ENCODE assay signal across 8 mouse cellular contexts in the genomic region with DNA sequence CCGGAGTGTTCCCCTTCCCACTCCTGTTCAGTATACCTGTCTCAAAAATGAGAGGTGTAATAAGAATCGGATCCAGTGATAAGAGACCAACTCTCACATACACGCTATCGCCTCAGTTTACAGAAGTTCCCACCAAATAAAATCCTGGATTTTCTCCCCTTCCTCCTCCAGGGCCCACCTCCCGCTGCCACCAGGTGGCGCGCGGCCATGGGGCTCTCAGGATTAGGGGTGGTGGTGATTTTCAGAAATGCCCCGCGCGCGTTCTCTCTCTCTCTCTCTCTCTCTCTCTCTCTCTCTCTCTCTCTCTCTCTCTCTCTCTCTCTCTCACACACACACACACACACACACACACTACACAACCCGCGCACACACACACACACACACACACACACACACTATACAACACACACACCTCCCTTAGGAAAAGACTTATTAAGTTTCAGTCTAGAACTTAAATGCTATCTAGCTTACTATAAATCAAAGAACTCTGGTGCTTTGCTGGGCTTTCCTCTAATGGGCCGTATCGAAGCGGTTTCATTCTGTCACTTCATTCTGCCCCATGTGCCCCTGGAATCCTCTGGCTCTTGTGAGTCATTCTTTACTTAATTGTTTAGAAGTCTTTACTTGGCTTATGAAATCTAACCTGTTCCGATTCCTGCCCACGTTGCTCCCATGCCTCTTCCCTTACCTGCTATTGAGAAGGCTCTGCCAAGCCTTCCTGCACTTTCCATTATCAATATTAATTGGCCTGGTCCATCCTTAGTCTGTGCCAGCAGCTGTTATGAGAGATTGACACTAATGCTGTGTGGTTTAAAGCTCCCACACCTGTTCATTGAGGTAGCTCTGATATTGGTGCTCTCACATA. TPM values are rescaled to one million over a fixed set of nuclear protein-coding genes. Genes with fewer than 3 reads are reported as not detected.
DNase-seq lines count a peak whose midpoint lies in the region; ATAC-seq and TF ChIP-seq lines count a peak whose summit lies in the region.

Nr6a1 (minus strand) TSS at position 574 of the 865 bp plus-strand sequence.

- intact Hi-C loops in heart, postnatal 10 days (cut with DNase I), result loop anchor here (1.0 kb wide), 1 partner anchor 71 kb away; no protein-coding TSS in a partner anchor

- peak; percentile 62; the same call in 1 of the 2 replicates for TF ChIP-seq CTCF in G1E (IDR thresholded peaks at IDR 0.05; ENCODE audit: low read depth, low read length)

- peak within 1 kb of the TSS; percentile 64 for H3K4me3 ChIP-seq in G1E (ENCODE audit: low read depth, low read length)

- H3K4me1 ChIP-seq in G1E (ENCODE audit: insufficient read depth, low read depth, low read length), result peaks cover 25% of the 10 kb centered on the region

- no peak for ATAC-seq in G1E (ENCODE audit: extremely low read depth, insufficient number of reproducible peaks, low FRiP score, poor library complexity, severe bottlenecking)
- ATAC-seq in erythroid progenitor cell, adult 5-6 weeks (replicated peaks; ENCODE audit: low FRiP score, poor library complexity, severe bottlenecking), result peak; percentile 56

- DNase-seq in G1E (ENCODE audit: low spot score), result peak; percentile 72
- peak; percentile 70 for DNase-seq in c-Kit-positive CD71-negative TER-119-negative erythroid progenitor cells, embryonic 14.5 days (ENCODE audit: low read depth)
- DNase-seq in heart, postnatal 10 days, result peak; percentile 70 to 86
- peak; percentile 84 to 89 for DNase-seq in kidney, postnatal 4 days
- peak; percentile 85 for DNase-seq in lung, postnatal 10 days
- peak; percentile 72 for DNase-seq in ovary, postnatal 36 days (ENCODE audit: low spot score)
- DNase-seq in thymus, postnatal 36 days, result peak; percentile 57 to 63

- H3K9me3 ChIP-seq in G1E (replicated peaks), result no peaks in the 10 kb centered on the region

- no peaks in the 10 kb centered on the region for H3K36me3 ChIP-seq in G1E (replicated peaks)

- H3K27me3 ChIP-seq in G1E (ENCODE audit: insufficient read depth, low read length), result peaks cover 46% of the 10 kb centered on the region

RNA-seq across cellular contexts. Expression of gene Nr6a1, which starts in this region (rescaled TPM):
- 12.0 and 14.6 TPM in 2 replicates for total RNA-seq in G1E (2014; fragmentation: Nextera tagmentation)
- total RNA-seq in G1E (2017), result 3.3 and 7.7 TPM in 2 replicates
- 0.68 and 0.81 TPM in 2 replicates for polyA plus RNA-seq in G1E (2012)
- total RNA-seq in erythroid progenitor cell, adult 5-6 weeks (2015; ENCODE audit: low replicate concordance), result 0.84 TPM in 1 of 2 replicates, not detected in the other
- 0.13 TPM in 1 of 2 replicates, not detected in the other for total RNA-seq in erythroid progenitor cell, adult 5-6 weeks (2017; ENCODE audit: low replicate concordance)
- 1 to 10 TPM; 2.3 to 3.1 TPM for total RNA-seq in heart, postnatal 10 days (2021)

Comparison
In these comparisons a context has a peak if more than half of its experiments do, and no peak if none do; other contexts are left out.
1. Peak in ATAC-seq in erythroid progenitor cell, adult 5-6 weeks; RNA of the gene not detected or under 1 TPM.